Mouse (Mus musculus) cortical plate, adult 2 months (tissue): Measurements from ENCODE around the gene Cyp27b1. TPM values are rescaled to one million over a fixed set of nuclear protein-coding genes. Genes with fewer than 3 reads are reported as not detected.

Experiments used
- H3K27ac ChIP-seq: fragments of 200-500 bp; 2 replicates; pipeline ENCODE4 v1.5.1; 2012; ENCODE audit warnings: low read length, control low read depth, inconsistent platforms; ENCODE audit not compliant: insufficient read depth
- H3K4me1 ChIP-seq: fragments of 200-500 bp; 2 replicates; pipeline ENCODE4 v1.6.1; 2011; ENCODE audit warnings: low read length; ENCODE audit not compliant: control insufficient read depth, insufficient read depth
- H3K4me3 ChIP-seq: fragments of 200-500 bp; 2 replicates; pipeline ENCODE4 v1.5.1; 2011; ENCODE audit warnings: mild to moderate bottlenecking, low read length, control low read depth; ENCODE audit not compliant: insufficient read depth
- CTCF ChIP-seq: fragments of 200-500 bp; IDR thresholded peaks from 2 replicates; pipeline ENCODE4 v1.5.1; 2011; ENCODE audit warnings: mild to moderate bottlenecking, control low read depth, low read length; ENCODE audit not compliant: insufficient read depth; ENCODE audit errors: extremely low read depth
- POLR2A ChIP-seq: fragments of 200-500 bp; IDR thresholded peaks from 2 replicates; pipeline ENCODE4 v1.6.1; 2011; ENCODE audit warnings: mild to moderate bottlenecking, low read length, control low read depth; ENCODE audit not compliant: insufficient read depth; ENCODE audit errors: extremely low read depth
- polyA plus RNA-seq: library from polyadenylated mRNA; depleted of rRNA; stranded (reverse); fragments of >200 nt; gene quantifications from 2 replicates; pipeline ENCODE4 v1.2.3, GENCODE M21; 2012; rRNA removed

The Cyp27b1 gene
- polyA plus RNA-seq, 1 experiment = 0.67 TPM

- no peak overlapping the region for H3K4me3 ChIP-seq
- TF ChIP-seq POLR2A = no peak
- no peak for TF ChIP-seq CTCF
- no peak overlapping the region for H3K27ac ChIP-seq
- H3K4me1 ChIP-seq = no peaks in the 10 kb centered on the region
Observed at GRCm38 (mm10) chr10:127099868-127100267, 51.8 kb downstream of the Cyp27b1 start.

- no peak overlapping the region for H3K27ac ChIP-seq
- H3K4me3 ChIP-seq = no peak overlapping the region
- TF ChIP-seq POLR2A (no peak), CTCF (no peak)
- H3K4me1 ChIP-seq = no peaks in the 10 kb centered on the region
Observed at GRCm38 (mm10) chr10:127100414-127100813, 52.4 kb downstream of the Cyp27b1 start.

GRCm38 (mm10) chr10:127101151-127101550 lies 53.1 kb downstream of the Cyp27b1 start:
- no peaks in the 10 kb centered on the region for H3K4me1 ChIP-seq

More at GRCm38 (mm10) chr10:127101151-127101550, 53.1 kb downstream of the Cyp27b1 start:
- Histone ChIP-seq H3K27ac (no peak overlapping the region), H3K4me3 (no peak overlapping the region)
- TF ChIP-seq CTCF = no peak
- TF ChIP-seq POLR2A = no peak

Other genes starting within 250 kb of the Cyp27b1 start
- gene Atp23, start 146.9 kb upstream of the Cyp27b1 start, polyA plus RNA-seq = 10.3 and 10.4 TPM in 2 replicates
- 76.5 TPM in 2 replicates for gene Ctdsp2, start 69.5 kb upstream of the Cyp27b1 start, polyA plus RNA-seq
- 0.11 and 0.19 TPM in 2 replicates for gene Avil, start 47.5 kb upstream of the Cyp27b1 start, polyA plus RNA-seq
- 34.6 and 36.2 TPM in 2 replicates for gene Tsfm, start 17.4 kb upstream of the Cyp27b1 start, polyA plus RNA-seq
- 14.0 and 14.6 TPM in 2 replicates for gene Mettl1, start 6.8 kb upstream of the Cyp27b1 start, polyA plus RNA-seq
- 0.19 and 0.21 TPM in 2 replicates for gene Eef1akmt3, start 6.7 kb upstream of the Cyp27b1 start, polyA plus RNA-seq
- gene March9, start 11.9 kb downstream of the Cyp27b1 start, polyA plus RNA-seq = 11.8 TPM in 2 replicates
- 134 and 139 TPM in 2 replicates for gene Cdk4, start 15.3 kb downstream of the Cyp27b1 start, polyA plus RNA-seq
- gene Tspan31, start 22.0 kb downstream of the Cyp27b1 start, polyA plus RNA-seq = 81.3 and 88.3 TPM in 2 replicates
- 383 and 414 TPM in 2 replicates for gene Agap2, start 27.0 kb downstream of the Cyp27b1 start, polyA plus RNA-seq
- gene Os9, start 72.9 kb downstream of the Cyp27b1 start, polyA plus RNA-seq = 106 TPM in 2 replicates
- gene B4galnt1, start 117.0 kb downstream of the Cyp27b1 start, polyA plus RNA-seq = 127 and 129 TPM in 2 replicates
- 8.7 TPM in 2 replicates for gene Slc26a10, start 132.4 kb downstream of the Cyp27b1 start, polyA plus RNA-seq
- gene Arhgef25, start 141.8 kb downstream of the Cyp27b1 start, polyA plus RNA-seq = 225 and 288 TPM in 2 replicates
- 371 and 407 TPM in 2 replicates for gene Dtx3, start 147.5 kb downstream of the Cyp27b1 start, polyA plus RNA-seq
- gene Pip4k2c, start 163.3 kb downstream of the Cyp27b1 start, polyA plus RNA-seq = 116 and 117 TPM in 2 replicates
- gene Kif5a, start 215.1 kb downstream of the Cyp27b1 start, polyA plus RNA-seq = 1,251 and 1,302 TPM in 2 replicates
- gene Dctn2, start 218.1 kb downstream of the Cyp27b1 start, polyA plus RNA-seq = 304 and 309 TPM in 2 replicates
- gene Mbd6, start 240.8 kb downstream of the Cyp27b1 start, polyA plus RNA-seq = 35.1 TPM in 2 replicates